In the genomic region with DNA sequence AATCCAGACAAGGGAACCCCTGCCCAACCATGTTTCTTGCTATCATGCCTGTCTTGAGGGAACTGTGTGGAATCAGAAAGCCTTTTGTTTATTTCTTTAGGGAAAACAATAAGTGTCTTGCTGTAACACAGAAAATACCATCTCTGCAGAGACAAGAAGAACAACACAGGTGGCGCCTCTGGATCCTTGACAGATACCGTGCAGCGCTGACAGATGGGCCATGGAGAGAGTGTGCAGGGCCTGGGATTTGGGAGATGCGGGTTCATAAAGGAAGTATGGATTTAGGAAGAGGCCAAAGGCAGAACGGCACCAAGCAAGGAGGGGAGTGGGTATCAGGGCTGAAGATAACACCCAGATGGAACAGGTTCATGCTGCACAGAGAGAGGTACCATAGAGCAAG, we compare ENCODE assay signal across 13 mouse cellular contexts.
"Had no signal": no experiment of that assay in that cellular context is flagged by ENCODE, and none has a peak within 500 bp of the region (broad histone marks: within the 10 kb centered on the region; RNA-seq: fewer than 3 reads in every experiment).

No protein-coding gene starts in this region.

- H3K9me3 ChIP-seq: limb, embryonic 15.5 days; liver, embryonic 13.5 days; lung, embryonic 15.5 days; megakaryocyte, embryonic 14.5 days; midbrain, embryonic 12.5 days had no signal

- H3K27me3 ChIP-seq: limb, embryonic 15.5 days; liver, embryonic 13.5 days; lung, embryonic 15.5 days; midbrain, embryonic 12.5 days had no signal

- DNase-seq: kidney, adult 18-20 months; kidney, postnatal 10 days; liver, embryonic 13.5 days; liver, postnatal 0 days; lung, postnatal 14 days; right cerebral cortex, postnatal 14 days; thymus, postnatal 4 days had no signal

- H3K9ac ChIP-seq: limb, embryonic 15.5 days; liver, embryonic 13.5 days; liver, postnatal 0 days; lung, embryonic 15.5 days; midbrain, embryonic 12.5 days had no signal

- H3K4me3 ChIP-seq: limb, embryonic 15.5 days; liver, embryonic 13.5 days; lung, embryonic 15.5 days; megakaryocyte, embryonic 14.5 days; midbrain, embryonic 12.5 days had no signal

- ATAC-seq: liver, postnatal 0 days had no signal

- H3K27ac ChIP-seq: limb, embryonic 15.5 days; liver, embryonic 13.5 days; lung, embryonic 15.5 days; macrophage; midbrain, embryonic 12.5 days; stomach, postnatal 0 days had no signal

- H3K36me3 ChIP-seq: limb, embryonic 15.5 days; liver, embryonic 13.5 days; lung, embryonic 15.5 days; midbrain, embryonic 12.5 days had no signal

- H3K4me1 ChIP-seq: limb, embryonic 15.5 days; liver, embryonic 13.5 days; lung, embryonic 15.5 days; megakaryocyte, embryonic 14.5 days; midbrain, embryonic 12.5 days had no signal

- H3K4me2 ChIP-seq: limb, embryonic 15.5 days; liver, embryonic 13.5 days; lung, embryonic 15.5 days; midbrain, embryonic 12.5 days had no signal
